Mouse (Mus musculus): Measurements from ENCODE around the gene Cdc42. TPM values are rescaled to one million over a fixed set of nuclear protein-coding genes. Genes with fewer than 3 reads are reported as not detected.

Gene Cdc42
- polyA plus RNA-seq (2017; shearing (Covaris generic)), result 845 TPM

DNA sequence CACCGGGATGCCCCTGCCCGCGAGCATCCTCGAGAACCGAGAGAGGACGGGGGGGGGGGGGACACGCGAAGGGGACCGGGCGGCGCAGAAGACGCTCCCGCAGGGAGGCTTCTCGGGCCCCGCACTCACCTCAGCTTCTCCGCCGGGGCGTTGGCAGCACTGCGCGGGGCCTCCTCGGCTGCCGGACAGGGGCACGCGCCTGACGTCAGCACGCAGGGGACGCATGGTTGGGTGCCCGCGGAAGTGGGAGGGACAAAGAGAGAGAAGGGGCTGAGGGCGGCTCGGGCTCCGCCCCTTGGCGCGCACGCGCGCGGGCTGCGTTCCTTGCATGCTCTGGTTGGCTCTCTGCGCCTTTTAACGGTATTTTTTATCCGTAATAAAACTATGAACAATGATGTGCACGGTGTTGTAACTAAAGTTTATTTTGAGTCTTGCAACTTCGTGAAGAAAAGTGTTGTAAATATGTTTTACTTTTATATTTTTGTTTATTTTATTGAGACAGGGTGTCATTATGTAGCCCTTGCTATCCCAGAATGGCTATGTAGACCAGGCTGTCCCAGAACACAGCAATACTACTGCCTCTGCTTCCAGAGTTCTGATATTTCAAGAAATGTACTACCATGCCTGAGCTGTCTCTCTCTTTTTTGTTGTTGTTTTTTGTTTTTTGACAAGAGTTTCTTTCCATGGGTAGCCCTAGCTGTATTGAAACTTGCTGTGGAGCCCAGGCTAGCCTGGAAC, at the start of gene Cdc42:
Cdc42 (minus strand) TSS at position 204 of the 738 bp plus-strand sequence.

DNA sequence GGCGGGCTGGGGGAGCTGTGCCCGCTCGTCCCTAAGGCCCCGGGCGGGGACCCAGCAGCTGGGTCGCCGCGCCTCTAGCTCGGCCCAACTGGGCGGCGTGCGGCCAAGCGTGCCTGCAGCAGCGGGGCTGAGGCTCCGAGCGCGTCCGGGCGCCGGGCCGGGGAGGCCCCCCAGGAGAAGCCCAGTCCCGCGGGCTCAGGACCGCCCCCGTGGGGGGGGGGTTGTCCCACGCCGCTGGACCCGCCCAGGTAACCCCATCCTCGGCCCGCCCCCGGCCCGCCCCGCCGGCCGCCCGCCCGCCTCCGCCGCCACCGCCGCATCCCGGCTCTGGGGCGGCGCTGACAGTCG, 80.4 kb downstream of the Cdc42 start, which contains the start of gene Wnt4:
Wnt4 (plus strand) TSS at position 324 of the 348 bp plus-strand sequence.

Other genes with a start within 250 kb of the Cdc42 start
- gene Wnt4, start 80.2 kb downstream of the Cdc42 start, polyA plus RNA-seq (2017; shearing (Covaris generic)), result 0.21 TPM
- not detected for gene Cela3a, start 52.1 kb upstream of the Cdc42 start, polyA plus RNA-seq (2017; shearing (Covaris generic))
- not detected for gene Cela3b, start 72.8 kb upstream of the Cdc42 start, polyA plus RNA-seq (2017; shearing (Covaris generic))
- not detected for gene 1700013G24Rik, start 95.6 kb upstream of the Cdc42 start, polyA plus RNA-seq (2017; shearing (Covaris generic))
- gene Hspg2, start 111.0 kb upstream of the Cdc42 start, polyA plus RNA-seq (2017; shearing (Covaris generic)), result not detected
- not detected for gene Ldlrad2, start 216.8 kb upstream of the Cdc42 start, polyA plus RNA-seq (2017; shearing (Covaris generic))
- gene Usp48, start 236.0 kb upstream of the Cdc42 start, polyA plus RNA-seq (2017; shearing (Covaris generic)), result 51.7 TPM

Data from CD4-positive, CD25-positive, alpha-beta regulatory T cell, adult 9 weeks (primary cell).